Mouse (Mus musculus) stomach, embryonic 14.5 days (tissue): ENCODE data around the gene Gm20388. TPM values are rescaled to one million over a fixed set of nuclear protein-coding genes. Genes with fewer than 3 reads are reported as not detected.

Experiments used
- ATAC-seq: fragments of 200-750 bp; cut with Nextera tagmentation; 2 replicates; pipeline ENCODE4 v1.8.0; 2017; ENCODE audit warnings: low read depth, moderate TSS enrichment; ENCODE audit not compliant: insufficient number of reproducible peaks, insufficient read depth, low FRiP score
- H3K27ac ChIP-seq: fragments of 300-500 bp; sonication (generic); 2 replicates; pipeline ENCODE4 v1.5.1; 2014; ENCODE audit warnings: mild to moderate bottlenecking, low read length, moderate library complexity, mixed read lengths
- H3K27me3 ChIP-seq: fragments of 300-500 bp; sonication (generic); 2 replicates; pipeline ENCODE4 v1.6.1; 2014; ENCODE audit warnings: low read length, control low read depth, mixed read lengths; ENCODE audit not compliant: control insufficient read depth, insufficient read depth
- H3K36me3 ChIP-seq: fragments of 300-500 bp; sonication (generic); 2 replicates; pipeline ENCODE4 v1.6.1; 2014; ENCODE audit warnings: mild to moderate bottlenecking, control low read depth, low read length, moderate library complexity, mixed read lengths; ENCODE audit not compliant: control insufficient read depth, insufficient read depth
- H3K4me1 ChIP-seq: fragments of 300-500 bp; sonication (generic); 2 replicates; pipeline ENCODE4 v1.6.1; 2014; ENCODE audit warnings: low read length, control low read depth, mixed read lengths; ENCODE audit not compliant: control insufficient read depth, insufficient read depth
- H3K4me2 ChIP-seq: fragments of 300-500 bp; sonication (generic); replicated peaks from 2 replicates; pipeline ENCODE4 v1.6.1; 2014; ENCODE audit warnings: low read depth, low read length, control low read depth
- H3K4me3 ChIP-seq: fragments of 300-500 bp; sonication (generic); 2 replicates; pipeline ENCODE4 v1.5.1; 2014; ENCODE audit warnings: low read depth, low read length, control low read depth
- H3K9ac ChIP-seq: fragments of 300-500 bp; sonication (generic); replicated peaks from 2 replicates; pipeline ENCODE4 v1.6.1; 2014; ENCODE audit warnings: low read depth, mild to moderate bottlenecking, control low read depth, low read length, moderate library complexity, mixed read lengths
- H3K9me3 ChIP-seq: fragments of 300-500 bp; sonication (generic); 2 replicates; pipeline ENCODE4 v1.6.1; 2016; ENCODE audit warnings: low read depth, low read length, control low read depth; ENCODE audit not compliant: control insufficient read depth
- WGBS: fragments of 180-500 bp; shearing (Covaris S2); extraction: QIAGEN DNeasy Blood & Tissue Kit; methylation state at CpG from one replicate; pipeline ENCODE4 v1.1.7; 2014; 5-methylcytosine and 5-hydroxymethylcytosine counted together
- polyA plus RNA-seq: library from polyadenylated mRNA; unstranded; fragments of >200 nt; fragmentation: Nextera tagmentation; extraction: Ambion mirVana; gene quantifications from 2 replicates; pipeline ENCODE4 v1.2.1, GENCODE M21; 2014

The Gm20388 gene
- polyA plus RNA-seq, 1 experiment from 2014 or later: 11.4 TPM

DNA sequence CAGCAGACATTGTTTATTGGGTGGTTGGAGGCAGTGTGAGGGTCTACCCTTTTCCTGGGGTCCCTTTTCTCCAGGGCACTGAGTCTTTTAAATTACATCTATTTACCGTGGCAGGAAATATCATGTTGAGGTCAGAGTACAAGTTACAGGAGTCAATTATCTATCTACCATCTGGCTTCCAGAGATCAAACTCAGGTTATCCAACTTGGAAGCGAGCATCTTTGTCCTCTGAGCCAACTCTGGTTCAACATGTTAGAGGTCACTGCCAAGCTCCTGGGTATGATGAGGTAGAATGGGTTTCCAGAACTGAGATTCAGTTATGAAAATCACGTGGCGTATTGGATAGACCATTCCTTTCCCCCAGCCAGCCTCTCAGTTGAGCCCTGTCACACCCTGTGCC, 2944.5 kb downstream of the Gm20388 start:
- Histone ChIP-seq H3K27me3 (no peaks in the 10 kb centered on the region), H3K9ac (no peak overlapping the region), H3K36me3 (no peaks in the 10 kb centered on the region), H3K4me3 (no peak overlapping the region), H3K4me2 (no peak overlapping the region), H3K4me1 (peaks cover 6% of the 10 kb centered on the region; the same call in 1 of the 2 replicates), H3K27ac (no peak overlapping the region), H3K9me3 (no peaks in the 10 kb centered on the region)
- 86% methylated on average over 4 of the region's 4 CpGs for WGBS
- no peak for ATAC-seq

DNA sequence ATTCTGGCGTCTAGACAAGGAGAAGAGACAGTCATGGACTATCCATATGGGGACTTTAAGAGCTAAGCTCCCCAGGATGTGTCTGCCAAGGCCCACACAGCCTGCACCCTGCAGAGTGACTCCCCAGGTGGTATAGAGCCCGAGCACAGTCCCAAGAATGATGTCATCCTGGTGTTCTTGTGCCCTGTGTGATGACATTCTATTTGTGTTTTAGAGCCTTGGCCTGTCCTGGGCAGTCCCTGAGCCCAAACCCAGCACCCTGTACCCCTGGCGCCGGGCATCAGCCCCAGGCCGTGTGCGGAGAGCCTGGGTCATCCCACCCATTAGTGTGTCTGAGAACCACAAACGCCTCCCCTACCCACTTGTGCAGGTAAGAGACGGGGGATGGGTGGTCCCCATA, 2945.6 kb downstream of the Gm20388 start:
- Histone ChIP-seq H3K27ac (no peak overlapping the region), H3K27me3 (no peaks in the 10 kb centered on the region), H3K9ac (no peak overlapping the region), H3K9me3 (no peaks in the 10 kb centered on the region), H3K36me3 (no peaks in the 10 kb centered on the region), H3K4me1 (peaks cover 6% of the 10 kb centered on the region; the same call in 1 of the 2 replicates), H3K4me3 (no peak overlapping the region), H3K4me2 (no peak overlapping the region)
- no peak for ATAC-seq
- WGBS: 77% methylated on average over 8 of the region's 8 CpGs

GRCm38 (mm10) chr8:122859843-122860242, 2949.2 kb downstream of the Gm20388 start:
- Histone ChIP-seq H3K4me3 (no peak overlapping the region), H3K9ac (no peak overlapping the region), H3K4me1 (no peaks in the 10 kb centered on the region), H3K27me3 (no peaks in the 10 kb centered on the region), H3K36me3 (no peaks in the 10 kb centered on the region), H3K4me2 (no peak overlapping the region), H3K27ac (no peak overlapping the region), H3K9me3 (peaks cover 4% of the 10 kb centered on the region)
- no peak for ATAC-seq
- 51% methylated on average over 13 of the region's 13 CpGs for WGBS

- H3K4me2 ChIP-seq: peak overlapping the region; percentile 34
- 71% methylated on average over 26 of the region's 26 CpGs for WGBS
- no peaks in the 10 kb centered on the region for H3K27me3 ChIP-seq
- H3K4me3 ChIP-seq: 0 out of 2 replicates have a peak overlapping the region, but pooled peaks have one; percentile 15
- H3K4me1 ChIP-seq: no peaks in the 10 kb centered on the region
- H3K9ac ChIP-seq: no peak overlapping the region
- H3K27ac ChIP-seq: no peak overlapping the region
- no peak for ATAC-seq
- H3K9me3 ChIP-seq: peaks cover 12% of the 10 kb centered on the region
- H3K36me3 ChIP-seq: no peaks in the 10 kb centered on the region
Observed at GRCm38 (mm10) chr8:122864719-122865129, 2954.1 kb downstream of the Gm20388 start.

- WGBS: 60% methylated on average over 10 of the region's 10 CpGs
- no peaks in the 10 kb centered on the region for H3K4me1 ChIP-seq
- no peak overlapping the region for H3K9ac ChIP-seq
- H3K4me2 ChIP-seq: peak overlapping the region; percentile 34; the same call in 1 of the 2 replicates
- H3K4me3 ChIP-seq: no peak overlapping the region
- no peaks in the 10 kb centered on the region for H3K27me3 ChIP-seq
- no peaks in the 10 kb centered on the region for H3K36me3 ChIP-seq
- peaks cover 12% of the 10 kb centered on the region for H3K9me3 ChIP-seq
- no peak for ATAC-seq
- H3K27ac ChIP-seq: no peak overlapping the region
Observed at GRCm38 (mm10) chr8:122865441-122865840, 2954.8 kb downstream of the Gm20388 start.

- 69% methylated on average over 8 of the region's 8 CpGs for WGBS
- H3K4me2 ChIP-seq: no peak overlapping the region
- H3K36me3 ChIP-seq: no peaks in the 10 kb centered on the region
- H3K27me3 ChIP-seq: no peaks in the 10 kb centered on the region
- H3K9me3 ChIP-seq: peaks cover 12% of the 10 kb centered on the region
- H3K9ac ChIP-seq: no peak overlapping the region
- no peak overlapping the region for H3K27ac ChIP-seq
- no peak for ATAC-seq
- H3K4me1 ChIP-seq: no peaks in the 10 kb centered on the region
- H3K4me3 ChIP-seq: no peak overlapping the region
Observed at GRCm38 (mm10) chr8:122866231-122866630, 2955.6 kb downstream of the Gm20388 start.

DNA sequence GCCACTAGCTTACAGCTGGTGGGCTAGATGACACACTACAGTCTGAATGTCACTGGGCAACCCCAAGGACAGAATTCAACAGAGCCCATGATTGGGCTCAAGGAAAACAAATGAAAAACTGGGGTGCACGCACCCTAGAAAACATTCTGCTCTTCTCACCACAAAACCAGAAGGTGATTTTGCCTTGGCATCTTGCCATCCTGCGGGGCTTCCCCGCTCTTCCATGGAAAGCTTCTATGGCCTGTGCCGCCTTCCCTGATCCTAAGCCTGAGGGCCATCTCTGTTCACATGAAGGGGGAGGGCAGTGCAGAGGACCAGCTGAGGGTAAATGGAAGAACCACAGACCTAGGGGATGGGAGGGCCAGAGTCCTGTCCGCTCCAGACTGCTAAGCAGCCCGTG, 2957.3 kb downstream of the Gm20388 start:
- no peak overlapping the region for H3K27ac ChIP-seq
- ATAC-seq: no peak
- no peaks in the 10 kb centered on the region for H3K27me3 ChIP-seq
- no peak overlapping the region for H3K4me2 ChIP-seq
- H3K36me3 ChIP-seq: no peaks in the 10 kb centered on the region
- WGBS: 90% methylated on average over 6 of the region's 6 CpGs
- no peaks in the 10 kb centered on the region for H3K4me1 ChIP-seq
- peaks cover 12% of the 10 kb centered on the region for H3K9me3 ChIP-seq
- no peak overlapping the region for H3K9ac ChIP-seq
- no peak overlapping the region for H3K4me3 ChIP-seq

DNA sequence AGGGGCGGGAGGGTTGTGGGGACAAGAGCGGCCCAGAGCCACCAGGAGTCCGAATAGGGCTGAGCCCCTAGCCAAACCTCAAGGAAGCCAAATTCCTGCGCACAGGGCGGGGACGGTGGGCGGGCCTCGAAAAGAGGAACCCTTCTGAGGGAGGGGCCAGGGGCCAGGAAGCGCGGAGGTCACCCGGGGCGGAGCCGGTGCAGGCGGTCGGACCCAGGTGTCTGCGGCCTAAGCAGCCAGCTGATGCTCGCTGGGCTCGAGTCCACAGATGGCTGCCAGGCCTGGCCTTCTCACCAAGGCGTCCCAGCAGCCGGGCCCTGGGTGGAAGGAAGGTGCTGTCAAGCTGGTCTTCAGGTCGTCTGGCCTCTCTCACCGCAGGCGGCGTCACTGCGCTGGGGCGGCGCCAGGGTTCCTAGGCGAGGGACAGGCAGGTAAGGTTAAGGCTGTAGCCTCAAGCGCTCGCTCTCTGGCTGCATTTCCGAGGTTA, 2959.8 kb downstream of the Gm20388 start:
- Histone ChIP-seq H3K9me3 (peaks cover 3% of the 10 kb centered on the region), H3K27ac (no peak overlapping the region), H3K4me2 (peak overlapping the region; percentile 28), H3K9ac (no peak overlapping the region), H3K36me3 (no peaks in the 10 kb centered on the region), H3K4me3 (no peak overlapping the region), H3K4me1 (no peaks in the 10 kb centered on the region), H3K27me3 (no peaks in the 10 kb centered on the region)
- no peak for ATAC-seq
- WGBS: 20% methylated on average over 31 of the region's 31 CpGs

GRCm38 (mm10) chr8:122871663-122872062, 2961.0 kb downstream of the Gm20388 start:
- ATAC-seq: no peak
- Histone ChIP-seq H3K27me3 (no peaks in the 10 kb centered on the region), H3K27ac (no peak overlapping the region), H3K9me3 (no peaks in the 10 kb centered on the region), H3K4me3 (no peak overlapping the region), H3K4me1 (no peaks in the 10 kb centered on the region), H3K9ac (no peak overlapping the region), H3K4me2 (no peak overlapping the region), H3K36me3 (no peaks in the 10 kb centered on the region)
- 69% methylated on average over 9 of the region's 9 CpGs for WGBS
